Mouse (Mus musculus): ENCODE data around the gene Tctex1d2. TPM values are rescaled to one million over a fixed set of nuclear protein-coding genes. Genes with fewer than 3 reads are reported as not detected.

Tctex1d2 gene
- polyA plus RNA-seq, 2 experiments, result 3.1 to 6.4 TPM

GRCm38 (mm10) chr16:32461713-32462112, 42.2 kb downstream of the Tctex1d2 start:
- TF ChIP-seq CTCF (IDR thresholded peaks at IDR 0.05; ENCODE audit: low read depth) (no peak), EP300 (IDR thresholded peaks at IDR 0.05; ENCODE audit: low read depth) (no peak)
- ATAC-seq (ENCODE audit: insufficient read depth) (no peak), DNase-seq (ENCODE audit: low read depth in 3 of 3, low spot score in 3 of 3) (no peak)
- Histone ChIP-seq H3K27me3 (ENCODE audit: control insufficient read depth, insufficient read depth, low read length) (no peaks in the 10 kb centered on the region), H3K9me3 (ENCODE audit: control insufficient read depth, low read length) (no peaks in the 10 kb centered on the region), H3K27ac (no peak overlapping the region), H3K4me1 (replicated peaks; ENCODE audit: control insufficient read depth in 2 of 2, insufficient read depth in 2 of 2, low read length in 1 of 2) (peaks cover 2 to 14% of the 10 kb centered on the region in 2 experiments; a peak in 3 of 4 replicates), H3K4me2 (ENCODE audit: low read depth) (no peak overlapping the region), H3K4me3 (ENCODE audit: insufficient read depth in 1 of 2, low read depth in 2 of 2, low read length in 2 of 2) (no peak overlapping the region), H3K36me3 (replicated peaks; ENCODE audit: control insufficient read depth, insufficient read depth, low read depth) (peaks cover 40% of the 10 kb centered on the region), H3K9ac (replicated peaks) (no peak overlapping the region)
- 89% methylated on average over 5 of the region's 5 CpGs for WGBS (ENCODE audit: insufficient replicate concordance)

- Histone ChIP-seq H3K27ac (no peak overlapping the region), H3K4me2 (ENCODE audit: low read depth) (no peak overlapping the region), H3K36me3 (replicated peaks; ENCODE audit: control insufficient read depth, insufficient read depth, low read depth) (peaks cover 44% of the 10 kb centered on the region), H3K27me3 (ENCODE audit: control insufficient read depth, insufficient read depth, low read length) (no peaks in the 10 kb centered on the region), H3K9ac (replicated peaks) (no peak overlapping the region), H3K9me3 (ENCODE audit: control insufficient read depth, low read length) (no peaks in the 10 kb centered on the region), H3K4me1 (replicated peaks; ENCODE audit: control insufficient read depth in 2 of 2, insufficient read depth in 2 of 2, low read length in 1 of 2) (peaks cover under 1 to 7% of the 10 kb centered on the region in 2 experiments; a peak in 3 of 4 replicates), H3K4me3 (ENCODE audit: insufficient read depth in 1 of 2, low read depth in 2 of 2, low read length in 2 of 2) (no peak overlapping the region)
- DNase-seq (ENCODE audit: low read depth in 3 of 3, low spot score in 3 of 3) (no peak), ATAC-seq (ENCODE audit: insufficient read depth) (no peak)
- 92% methylated on average over 16 of the region's 16 CpGs for whole genome bisulfite sequencing (ENCODE audit: insufficient replicate concordance)
- TF ChIP-seq EP300 (IDR thresholded peaks at IDR 0.05; ENCODE audit: low read depth), result no peak
- no peak for TF ChIP-seq CTCF (IDR thresholded peaks at IDR 0.05; ENCODE audit: low read depth)
These were observed 43.4 kb downstream of the Tctex1d2 start for GRCm38 (mm10) chr16:32462950-32463349.

GRCm38 (mm10) chr16:32463426-32463825, 43.9 kb downstream of the Tctex1d2 start:
- Histone ChIP-seq H3K4me2 (ENCODE audit: low read depth) (no peak overlapping the region), H3K4me1 (replicated peaks; ENCODE audit: control insufficient read depth in 2 of 2, insufficient read depth in 2 of 2, low read length in 1 of 2) (peaks cover 0 to 4% of the 10 kb centered on the region in 2 experiments; a peak in 1 of 4 replicates), H3K36me3 (replicated peaks; ENCODE audit: control insufficient read depth, insufficient read depth, low read depth) (peaks cover 49% of the 10 kb centered on the region), H3K9me3 (ENCODE audit: control insufficient read depth, low read length) (no peaks in the 10 kb centered on the region), H3K4me3 (ENCODE audit: insufficient read depth in 1 of 2, low read depth in 2 of 2, low read length in 2 of 2) (no peak overlapping the region), H3K9ac (replicated peaks) (no peak overlapping the region), H3K27me3 (ENCODE audit: control insufficient read depth, insufficient read depth, low read length) (no peaks in the 10 kb centered on the region), H3K27ac (no peak overlapping the region)
- DNase-seq (ENCODE audit: low read depth in 3 of 3, low spot score in 3 of 3) (no peak), ATAC-seq (ENCODE audit: insufficient read depth) (peak; percentile 41; the same call in 1 of the 2 replicates)
- no peak for TF ChIP-seq CTCF (IDR thresholded peaks at IDR 0.05; ENCODE audit: low read depth)
- TF ChIP-seq EP300 (IDR thresholded peaks at IDR 0.05; ENCODE audit: low read depth), result peak; percentile 20; the same call in 1 of the 2 replicates
- 23% methylated on average over 2 of the region's 2 CpGs for WGBS (ENCODE audit: insufficient replicate concordance)

GRCm38 (mm10) chr16:32464908-32465307, 45.4 kb downstream of the Tctex1d2 start:
- Histone ChIP-seq H3K27me3 (ENCODE audit: control insufficient read depth, insufficient read depth, low read length) (no peaks in the 10 kb centered on the region), H3K4me2 (ENCODE audit: low read depth) (no peak overlapping the region), H3K36me3 (replicated peaks; ENCODE audit: control insufficient read depth, insufficient read depth, low read depth) (peaks cover 63% of the 10 kb centered on the region), H3K27ac (no peak overlapping the region), H3K4me1 (replicated peaks; ENCODE audit: control insufficient read depth in 2 of 2, insufficient read depth in 2 of 2, low read length in 1 of 2) (peaks cover 0 to 7% of the 10 kb centered on the region in 2 experiments; a peak in 1 of 4 replicates), H3K9ac (replicated peaks) (no peak overlapping the region), H3K9me3 (ENCODE audit: control insufficient read depth, low read length) (no peaks in the 10 kb centered on the region), H3K4me3 (ENCODE audit: insufficient read depth in 1 of 2, low read depth in 2 of 2, low read length in 2 of 2) (no peak overlapping the region)
- 0% methylated on average over 1 of the region's 1 CpGs for WGBS (ENCODE audit: insufficient replicate concordance)
- TF ChIP-seq EP300 (IDR thresholded peaks at IDR 0.05; ENCODE audit: low read depth) (no peak), CTCF (IDR thresholded peaks at IDR 0.05; ENCODE audit: low read depth) (no peak)
- DNase-seq (ENCODE audit: low read depth in 3 of 3, low spot score in 3 of 3) (no peak), ATAC-seq (ENCODE audit: insufficient read depth) (no peak)

GRCm38 (mm10) chr16:32468488-32468887, 49.0 kb downstream of the Tctex1d2 start:
- ATAC-seq (ENCODE audit: insufficient read depth), result no peak
- H3K9me3 ChIP-seq (ENCODE audit: control insufficient read depth, low read length), result no peaks in the 10 kb centered on the region
- DNase-seq (ENCODE audit: low read depth in 3 of 3, low spot score in 3 of 3), result no peak
- H3K4me3 ChIP-seq (ENCODE audit: insufficient read depth in 1 of 2, low read depth in 2 of 2, low read length in 2 of 2), result no peak overlapping the region
- peaks cover 0 to 4% of the 10 kb centered on the region in 2 experiments; a peak in 1 of 4 replicates for H3K4me1 ChIP-seq (replicated peaks; ENCODE audit: control insufficient read depth in 2 of 2, insufficient read depth in 2 of 2, low read length in 1 of 2)
- H3K9ac ChIP-seq (replicated peaks), result no peak overlapping the region
- WGBS (ENCODE audit: insufficient replicate concordance), result 8% methylated on average over 3 of the region's 3 CpGs
- no peak overlapping the region for H3K4me2 ChIP-seq (ENCODE audit: low read depth)
- H3K27ac ChIP-seq, result no peak overlapping the region
- H3K27me3 ChIP-seq (ENCODE audit: control insufficient read depth, insufficient read depth, low read length), result no peaks in the 10 kb centered on the region
- peaks cover 71% of the 10 kb centered on the region for H3K36me3 ChIP-seq (replicated peaks; ENCODE audit: control insufficient read depth, insufficient read depth, low read depth)
- TF ChIP-seq EP300 (IDR thresholded peaks at IDR 0.05; ENCODE audit: low read depth) (no peak), CTCF (IDR thresholded peaks at IDR 0.05; ENCODE audit: low read depth) (no peak)
